Mouse (Mus musculus): ENCODE results near the gene A730049H05Rik. TPM values are rescaled to one million over a fixed set of nuclear protein-coding genes. Genes with fewer than 3 reads are reported as not detected.

The A730049H05Rik gene
- polyA plus RNA-seq, 1 experiment from 2014 or later: 2.9 TPM

DNA sequence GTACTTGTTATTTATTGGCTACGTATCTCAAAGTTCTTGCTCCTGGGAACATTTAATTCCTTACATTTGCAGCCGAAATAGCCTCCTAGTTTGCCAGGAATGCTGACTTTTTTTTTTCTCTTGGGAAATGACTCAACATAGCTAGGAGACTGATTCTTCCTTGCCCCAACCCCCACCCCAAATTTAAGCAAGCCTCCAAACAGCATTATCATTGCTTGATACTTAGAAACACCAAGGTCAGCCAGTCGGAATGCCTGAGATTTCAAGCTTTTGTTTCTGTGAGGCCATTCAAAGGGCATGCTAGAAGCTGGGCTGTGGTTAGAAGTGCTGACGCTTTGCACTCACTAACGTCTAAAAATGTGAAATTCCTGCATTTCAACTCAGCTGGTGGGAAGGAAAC, 11.1 kb downstream of the A730049H05Rik start:
- peak overlapping the region; percentile 6; the same call in 1 of the 2 replicates for H3K4me2 ChIP-seq
- no peaks in the 10 kb centered on the region for H3K9me3 ChIP-seq (replicated peaks)
- H3K9ac ChIP-seq: no peak overlapping the region
- peaks cover 26% of the 10 kb centered on the region for H3K4me1 ChIP-seq (replicated peaks)
- no peaks in the 10 kb centered on the region for H3K36me3 ChIP-seq
- WGBS: 25% methylated on average over 5 of the region's 5 CpGs
- H3K27ac ChIP-seq: peak overlapping the region; percentile 7
- no peak overlapping the region for H3K4me3 ChIP-seq
- H3K27me3 ChIP-seq: no peaks in the 10 kb centered on the region
- no peak for ATAC-seq (replicated peaks; ENCODE audit: insufficient number of reproducible peaks, insufficient read depth, low FRiP score, low read depth)

- no peaks in the 10 kb centered on the region for H3K27me3 ChIP-seq
- WGBS: 95% methylated on average over 2 of the region's 2 CpGs
- H3K27ac ChIP-seq: no peak overlapping the region
- no peaks in the 10 kb centered on the region; the same call in 1 of the 2 replicates for H3K36me3 ChIP-seq
- peaks cover 26% of the 10 kb centered on the region for H3K4me1 ChIP-seq (replicated peaks)
- H3K9ac ChIP-seq: no peak overlapping the region
- ATAC-seq (replicated peaks; ENCODE audit: insufficient number of reproducible peaks, insufficient read depth, low FRiP score, low read depth): no peak
- no peak overlapping the region for H3K4me3 ChIP-seq
- H3K9me3 ChIP-seq (replicated peaks): no peaks in the 10 kb centered on the region
- no peak overlapping the region for H3K4me2 ChIP-seq
These were observed 12.9 kb downstream of the A730049H05Rik start for GRCm38 (mm10) chr6:92829148-92829547.

DNA sequence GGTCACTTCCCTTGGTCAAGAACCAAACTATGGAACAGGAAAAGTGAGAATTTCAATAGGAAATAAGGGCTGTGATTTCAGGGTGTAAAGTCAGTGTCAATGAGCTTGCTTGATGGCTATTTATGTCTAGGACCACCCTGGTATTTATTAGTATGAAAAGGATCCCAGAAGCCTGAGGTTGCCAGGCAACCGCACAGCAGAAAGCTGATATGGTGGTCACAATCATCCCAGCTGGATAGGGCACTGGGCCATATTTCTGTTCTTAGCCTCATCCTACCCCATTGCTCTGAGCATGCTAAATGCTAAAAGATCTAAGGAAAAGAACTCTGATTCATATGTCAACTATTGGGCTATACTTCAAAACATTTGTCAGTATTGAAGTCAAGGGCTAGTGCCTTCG, 14.8 kb downstream of the A730049H05Rik start:
- 86% methylated on average over 2 of the region's 2 CpGs for WGBS
- no peaks in the 10 kb centered on the region for H3K9me3 ChIP-seq (replicated peaks)
- H3K4me1 ChIP-seq (replicated peaks): peaks cover 31% of the 10 kb centered on the region
- no peak overlapping the region for H3K9ac ChIP-seq
- no peaks in the 10 kb centered on the region for H3K27me3 ChIP-seq
- no peak for ATAC-seq (replicated peaks; ENCODE audit: insufficient number of reproducible peaks, insufficient read depth, low FRiP score, low read depth)
- H3K27ac ChIP-seq: no peak overlapping the region
- H3K4me2 ChIP-seq: no peak overlapping the region
- no peak overlapping the region for H3K4me3 ChIP-seq
- no peaks in the 10 kb centered on the region; the same call in 1 of the 2 replicates for H3K36me3 ChIP-seq

GRCm38 (mm10) chr6:92842000-92842399, 25.7 kb downstream of the A730049H05Rik start:
- peaks cover 11% of the 10 kb centered on the region for H3K4me1 ChIP-seq (replicated peaks)
- 41% methylated on average over 2 of the region's 2 CpGs for WGBS
- no peaks in the 10 kb centered on the region for H3K27me3 ChIP-seq
- H3K36me3 ChIP-seq: no peaks in the 10 kb centered on the region
- H3K4me2 ChIP-seq: no peak overlapping the region
- no peaks in the 10 kb centered on the region for H3K9me3 ChIP-seq (replicated peaks)
- no peak overlapping the region for H3K4me3 ChIP-seq
- H3K27ac ChIP-seq: no peak overlapping the region
- ATAC-seq (replicated peaks; ENCODE audit: insufficient number of reproducible peaks, insufficient read depth, low FRiP score, low read depth): no peak
- H3K9ac ChIP-seq: no peak overlapping the region

GRCm38 (mm10) chr6:92843474-92843873, 27.2 kb downstream of the A730049H05Rik start:
- Histone ChIP-seq H3K27me3 (no peaks in the 10 kb centered on the region), H3K9me3 (replicated peaks) (no peaks in the 10 kb centered on the region), H3K4me2 (no peak overlapping the region), H3K36me3 (peaks cover 4% of the 10 kb centered on the region), H3K4me3 (no peak overlapping the region), H3K9ac (no peak overlapping the region), H3K4me1 (replicated peaks) (peaks cover 11% of the 10 kb centered on the region), H3K27ac (no peak overlapping the region)
- 82% methylated on average over 2 of the region's 2 CpGs for WGBS
- ATAC-seq (replicated peaks; ENCODE audit: insufficient number of reproducible peaks, insufficient read depth, low FRiP score, low read depth): no peak

DNA sequence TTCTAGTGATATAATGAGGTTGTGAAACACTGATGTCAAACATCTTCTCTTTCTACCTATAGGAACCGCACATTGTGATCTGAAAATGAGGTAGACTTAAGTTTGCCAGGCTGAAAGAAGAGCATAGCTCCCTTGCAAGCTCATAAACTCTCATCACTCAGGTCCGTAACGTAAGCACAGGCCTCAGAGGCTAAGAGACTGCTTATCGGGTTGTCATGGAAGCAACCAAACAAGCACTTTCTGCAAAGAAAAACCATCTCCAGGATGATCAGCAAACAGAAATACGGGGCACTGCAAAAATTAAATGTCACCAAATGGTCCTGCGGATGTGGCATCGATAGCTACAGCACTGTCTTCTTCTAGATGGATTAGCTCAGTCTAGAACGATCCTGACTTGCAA, 29.6 kb downstream of the A730049H05Rik start:
- Histone ChIP-seq H3K36me3 (peaks cover 5% of the 10 kb centered on the region), H3K27ac (peak overlapping the region; percentile 68), H3K4me1 (replicated peaks) (peaks cover 27% of the 10 kb centered on the region), H3K9ac (no peak overlapping the region), H3K9me3 (replicated peaks) (no peaks in the 10 kb centered on the region), H3K4me2 (0 out of 2 replicates have a peak overlapping the region, but pooled peaks have one; percentile 9), H3K4me3 (no peak overlapping the region), H3K27me3 (no peaks in the 10 kb centered on the region)
- no peak for ATAC-seq (replicated peaks; ENCODE audit: insufficient number of reproducible peaks, insufficient read depth, low FRiP score, low read depth)
- 54% methylated on average over 8 of the region's 8 CpGs for WGBS

DNA sequence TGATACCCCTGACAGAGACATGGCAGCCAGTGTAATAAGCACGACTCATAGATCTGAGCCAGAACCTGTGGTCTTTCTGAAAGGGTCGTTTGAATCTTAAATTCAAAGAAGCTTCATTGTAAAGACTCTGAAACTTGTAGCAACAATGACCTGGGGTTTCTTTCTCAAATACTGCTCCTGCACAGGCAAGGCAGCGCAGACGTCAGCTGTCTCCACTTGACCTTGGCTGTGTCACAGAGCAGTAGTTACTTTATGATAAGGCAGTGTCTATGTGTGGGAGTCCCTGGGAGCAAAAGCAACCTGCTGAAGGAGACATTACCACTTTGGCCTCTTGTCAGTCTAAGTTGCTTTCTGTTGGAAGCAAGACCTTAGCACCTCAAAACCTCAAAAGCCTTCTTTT, 30.3 kb downstream of the A730049H05Rik start:
- Histone ChIP-seq H3K4me1 (replicated peaks) (peaks cover 30% of the 10 kb centered on the region), H3K9ac (no peak overlapping the region), H3K9me3 (replicated peaks) (no peaks in the 10 kb centered on the region), H3K36me3 (peaks cover 5% of the 10 kb centered on the region), H3K4me2 (no peak overlapping the region), H3K4me3 (no peak overlapping the region), H3K27ac (peak overlapping the region; percentile 68), H3K27me3 (no peaks in the 10 kb centered on the region)
- ATAC-seq (replicated peaks; ENCODE audit: insufficient number of reproducible peaks, insufficient read depth, low FRiP score, low read depth): no peak
- 34% methylated on average over 4 of the region's 4 CpGs for WGBS

GRCm38 (mm10) chr6:92849208-92849607, 32.9 kb downstream of the A730049H05Rik start:
- H3K36me3 ChIP-seq: peaks cover 8% of the 10 kb centered on the region
- no peak overlapping the region for H3K4me2 ChIP-seq
- H3K27ac ChIP-seq: peak overlapping the region; percentile 64
- 76% methylated on average over 9 of the region's 9 CpGs for WGBS
- no peaks in the 10 kb centered on the region for H3K9me3 ChIP-seq (replicated peaks)
- ATAC-seq (replicated peaks; ENCODE audit: insufficient number of reproducible peaks, insufficient read depth, low FRiP score, low read depth): no peak
- no peak overlapping the region for H3K4me3 ChIP-seq
- no peaks in the 10 kb centered on the region for H3K27me3 ChIP-seq
- no peak overlapping the region for H3K9ac ChIP-seq
- peaks cover 30% of the 10 kb centered on the region for H3K4me1 ChIP-seq (replicated peaks)

DNA sequence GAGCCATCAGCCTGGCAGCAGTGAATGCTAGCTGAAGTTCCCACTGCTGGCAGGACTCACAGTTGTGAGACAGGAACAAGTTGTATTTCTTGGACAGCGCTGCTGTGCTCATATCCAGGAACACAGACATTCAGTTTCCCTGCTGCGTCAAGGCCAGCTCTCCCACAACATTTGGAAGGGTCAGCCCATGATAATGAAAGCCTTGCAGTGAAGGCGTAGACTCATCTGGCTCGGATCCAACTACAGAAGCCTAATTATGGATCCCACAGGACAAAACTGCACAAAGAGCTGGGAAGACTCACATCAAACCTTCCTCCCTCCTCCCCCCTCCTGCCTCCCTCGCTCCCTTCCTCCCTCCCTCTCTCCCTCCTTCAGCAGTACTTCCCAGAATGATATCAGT, 34.0 kb downstream of the A730049H05Rik start:
- no peak overlapping the region for H3K4me3 ChIP-seq
- H3K36me3 ChIP-seq: peaks cover 9% of the 10 kb centered on the region
- WGBS: 9% methylated on average over 5 of the region's 5 CpGs
- H3K27me3 ChIP-seq: no peaks in the 10 kb centered on the region
- no peaks in the 10 kb centered on the region for H3K9me3 ChIP-seq (replicated peaks)
- H3K4me2 ChIP-seq: peak overlapping the region; percentile 36
- peaks cover 33% of the 10 kb centered on the region for H3K4me1 ChIP-seq (replicated peaks)
- peak overlapping the region; percentile 89 for H3K27ac ChIP-seq
- peak; percentile 92 for ATAC-seq (replicated peaks; ENCODE audit: insufficient number of reproducible peaks, insufficient read depth, low FRiP score, low read depth)
- H3K9ac ChIP-seq: no peak overlapping the region

- H3K36me3 ChIP-seq: peaks cover 13% of the 10 kb centered on the region
- H3K4me2 ChIP-seq: no peak overlapping the region
- WGBS: 60% methylated on average over 4 of the region's 4 CpGs
- H3K9ac ChIP-seq: no peak overlapping the region
- no peak overlapping the region for H3K27ac ChIP-seq
- H3K9me3 ChIP-seq (replicated peaks): no peaks in the 10 kb centered on the region
- H3K4me1 ChIP-seq (replicated peaks): peaks cover 29% of the 10 kb centered on the region
- H3K27me3 ChIP-seq: no peaks in the 10 kb centered on the region
- ATAC-seq (replicated peaks; ENCODE audit: insufficient number of reproducible peaks, insufficient read depth, low FRiP score, low read depth): no peak
- no peak overlapping the region for H3K4me3 ChIP-seq
These were observed 38.6 kb downstream of the A730049H05Rik start for GRCm38 (mm10) chr6:92854873-92855272.

DNA sequence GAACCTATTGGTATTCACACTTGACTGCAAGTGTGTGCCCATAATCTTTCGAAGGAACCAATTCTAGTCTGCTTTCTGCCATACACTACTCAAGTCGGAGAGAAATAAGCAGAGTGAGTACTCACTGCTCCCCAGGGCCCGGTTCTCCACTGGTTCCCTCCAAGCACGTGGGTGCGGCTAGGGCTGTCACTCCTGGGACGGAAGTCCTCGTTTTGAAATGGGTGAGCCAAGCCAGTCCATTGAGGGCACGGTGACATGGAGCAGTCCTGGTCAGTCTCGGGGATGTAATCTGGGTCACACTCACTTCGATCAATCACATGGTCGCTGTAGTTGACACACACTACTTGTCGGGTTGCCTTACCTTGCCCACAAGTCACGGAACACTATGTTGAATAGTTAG, 41.5 kb downstream of the A730049H05Rik start:
- Histone ChIP-seq H3K4me2 (no peak overlapping the region), H3K27me3 (no peaks in the 10 kb centered on the region), H3K9me3 (replicated peaks) (no peaks in the 10 kb centered on the region), H3K4me1 (replicated peaks) (peaks cover 31% of the 10 kb centered on the region), H3K4me3 (no peak overlapping the region), H3K36me3 (peaks cover 24% of the 10 kb centered on the region), H3K9ac (no peak overlapping the region), H3K27ac (no peak overlapping the region)
- WGBS: 86% methylated on average over 13 of the region's 13 CpGs
- no peak for ATAC-seq (replicated peaks; ENCODE audit: insufficient number of reproducible peaks, insufficient read depth, low FRiP score, low read depth)

DNA sequence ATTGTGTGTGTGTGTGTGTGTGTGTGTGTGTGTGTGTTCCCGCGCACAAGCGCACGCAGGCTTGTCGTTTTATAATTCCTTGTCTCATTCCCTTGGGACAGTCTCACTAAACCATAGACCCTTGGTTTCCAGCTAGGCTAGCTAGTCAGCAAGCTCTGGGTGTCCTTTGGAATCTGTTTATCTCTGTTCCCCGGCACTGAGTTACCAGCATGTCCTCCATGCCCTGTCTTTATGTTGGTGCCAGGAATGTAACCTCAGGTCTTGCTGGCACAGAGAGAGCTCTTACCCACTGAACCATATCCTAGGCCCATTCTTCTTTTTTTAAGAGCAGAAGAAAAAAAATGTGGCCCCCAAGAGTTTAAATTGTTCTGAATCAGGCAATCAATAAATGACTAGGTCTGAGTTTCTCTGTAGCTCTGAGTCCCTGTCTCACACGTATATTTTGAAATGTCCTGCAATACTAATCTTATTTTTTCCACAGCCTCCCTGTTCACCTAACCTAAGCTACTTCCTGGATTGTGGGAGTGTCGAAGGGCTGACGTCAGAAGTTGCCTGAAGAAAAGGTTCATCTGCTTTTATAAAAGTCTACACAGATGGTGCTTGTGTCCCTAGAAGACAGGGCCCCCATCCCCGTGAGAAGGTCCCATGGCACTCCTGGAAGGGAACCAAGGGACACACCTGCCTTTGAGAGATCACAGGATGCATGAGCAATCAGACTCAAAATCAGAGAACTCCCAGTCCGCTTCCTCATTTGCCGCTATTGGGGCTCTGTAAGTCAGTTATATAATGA, 42.6 kb downstream of the A730049H05Rik start:
- no peaks in the 10 kb centered on the region for H3K27me3 ChIP-seq
- peaks cover 24% of the 10 kb centered on the region for H3K36me3 ChIP-seq
- H3K4me3 ChIP-seq: no peak overlapping the region
- peaks cover 34% of the 10 kb centered on the region for H3K4me1 ChIP-seq (replicated peaks)
- WGBS: 69% methylated on average over 12 of the region's 12 CpGs
- H3K9me3 ChIP-seq (replicated peaks): no peaks in the 10 kb centered on the region
- H3K27ac ChIP-seq: peak overlapping the region; percentile 12; the same call in 1 of the 2 replicates
- H3K4me2 ChIP-seq: no peak overlapping the region
- ATAC-seq (replicated peaks; ENCODE audit: insufficient number of reproducible peaks, insufficient read depth, low FRiP score, low read depth): no peak
- H3K9ac ChIP-seq: no peak overlapping the region

All from heart, embryonic 15.5 days (tissue).